Mouse (Mus musculus): ENCODE results near the gene Efna3.

Gene Efna3

DNA sequence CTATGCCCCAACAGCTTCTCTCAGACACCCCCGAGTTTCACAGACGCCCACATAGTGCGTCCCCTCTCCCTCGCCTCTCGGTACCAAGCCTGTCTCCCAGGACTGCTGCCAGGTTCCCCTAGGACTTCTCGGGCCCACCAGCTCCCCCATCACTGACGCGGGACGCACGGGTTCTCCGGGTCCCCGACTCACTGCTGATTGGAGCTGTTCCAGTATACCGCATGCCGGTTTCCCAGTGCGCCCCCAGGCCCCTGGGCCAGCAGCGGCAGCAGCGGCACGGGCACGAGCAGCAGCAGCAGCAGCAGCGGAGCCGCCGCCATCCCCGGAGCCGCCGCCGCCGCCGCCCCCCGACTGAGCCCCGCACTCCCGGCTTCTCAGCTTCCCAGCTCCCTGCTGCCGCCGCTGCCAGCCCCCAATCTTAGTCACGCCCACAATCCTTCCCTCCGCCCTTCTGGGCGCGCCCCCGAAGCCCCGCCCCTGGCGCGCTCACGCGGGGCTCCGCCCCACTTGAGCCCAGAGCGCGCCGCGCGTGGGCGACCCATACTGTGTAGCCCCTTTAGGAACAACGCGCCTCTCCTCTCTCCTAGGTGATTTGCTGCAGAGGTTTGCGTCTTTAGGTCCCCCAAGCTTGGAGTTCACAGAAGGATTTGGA lies at the start of gene Efna3:
TSS of gene Efna3 (minus strand) at position 452 of the 652 bp plus-strand sequence.
- Histone ChIP-seq H3K9me3 (ENCODE audit: low read length) (no peaks in the 10 kb centered on the region), H3K27me3 (ENCODE audit: insufficient read depth, low read length) (peaks cover 65% of the 10 kb centered on the region), H3K4me3 (replicated peaks; ENCODE audit: low read length) (peak within 1 kb of the TSS; percentile 84), H3K36me3 (ENCODE audit: insufficient read depth, low read length) (no peaks in the 10 kb centered on the region), H3K4me1 (replicated peaks; ENCODE audit: low read depth, low read length) (peaks cover 71% of the 10 kb centered on the region)
- TF ChIP-seq NANOG (IDR thresholded peaks at IDR 0.05; ENCODE audit: borderline replicate concordance, low read length) (no peak), CTCF (conservative IDR thresholded peaks at IDR 0.05; ENCODE audit: low read length) (no peak)

DNA sequence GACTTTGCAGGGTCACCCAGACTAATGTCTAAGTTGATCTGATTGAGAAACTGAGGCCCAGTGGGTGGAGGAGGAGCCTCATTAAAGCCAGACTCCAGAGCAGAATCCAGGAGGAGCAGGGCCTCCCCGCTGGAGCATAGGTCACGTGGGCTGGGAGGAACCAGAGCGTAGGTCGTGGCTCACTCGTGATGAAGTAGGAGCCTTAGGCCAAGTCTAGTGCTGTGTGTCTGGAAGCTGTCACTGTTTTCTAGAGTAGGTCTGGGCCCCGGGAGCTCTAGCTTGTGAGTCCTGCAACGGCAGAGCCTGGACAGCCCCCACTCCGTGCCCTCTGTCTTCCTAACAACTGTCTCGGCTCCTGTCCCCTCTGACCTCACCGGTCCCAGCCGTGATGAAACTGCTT lies 44.6 kb upstream of the Efna3 start:
- Histone ChIP-seq H3K9me3 (ENCODE audit: low read length) (no peaks in the 10 kb centered on the region), H3K4me3 (replicated peaks; ENCODE audit: low read length) (no peak overlapping the region), H3K27me3 (ENCODE audit: insufficient read depth, low read length) (peaks cover 59% of the 10 kb centered on the region), H3K36me3 (ENCODE audit: insufficient read depth, low read length) (no peaks in the 10 kb centered on the region), H3K4me1 (replicated peaks; ENCODE audit: low read depth, low read length) (peaks cover 34% of the 10 kb centered on the region)
- TF ChIP-seq CTCF (conservative IDR thresholded peaks at IDR 0.05; ENCODE audit: low read length) (no peak), NANOG (IDR thresholded peaks at IDR 0.05; ENCODE audit: borderline replicate concordance, low read length) (no peak), POU5F1 (IDR thresholded peaks at IDR 0.05; ENCODE audit: borderline replicate concordance, low read length) (no peak)

DNA sequence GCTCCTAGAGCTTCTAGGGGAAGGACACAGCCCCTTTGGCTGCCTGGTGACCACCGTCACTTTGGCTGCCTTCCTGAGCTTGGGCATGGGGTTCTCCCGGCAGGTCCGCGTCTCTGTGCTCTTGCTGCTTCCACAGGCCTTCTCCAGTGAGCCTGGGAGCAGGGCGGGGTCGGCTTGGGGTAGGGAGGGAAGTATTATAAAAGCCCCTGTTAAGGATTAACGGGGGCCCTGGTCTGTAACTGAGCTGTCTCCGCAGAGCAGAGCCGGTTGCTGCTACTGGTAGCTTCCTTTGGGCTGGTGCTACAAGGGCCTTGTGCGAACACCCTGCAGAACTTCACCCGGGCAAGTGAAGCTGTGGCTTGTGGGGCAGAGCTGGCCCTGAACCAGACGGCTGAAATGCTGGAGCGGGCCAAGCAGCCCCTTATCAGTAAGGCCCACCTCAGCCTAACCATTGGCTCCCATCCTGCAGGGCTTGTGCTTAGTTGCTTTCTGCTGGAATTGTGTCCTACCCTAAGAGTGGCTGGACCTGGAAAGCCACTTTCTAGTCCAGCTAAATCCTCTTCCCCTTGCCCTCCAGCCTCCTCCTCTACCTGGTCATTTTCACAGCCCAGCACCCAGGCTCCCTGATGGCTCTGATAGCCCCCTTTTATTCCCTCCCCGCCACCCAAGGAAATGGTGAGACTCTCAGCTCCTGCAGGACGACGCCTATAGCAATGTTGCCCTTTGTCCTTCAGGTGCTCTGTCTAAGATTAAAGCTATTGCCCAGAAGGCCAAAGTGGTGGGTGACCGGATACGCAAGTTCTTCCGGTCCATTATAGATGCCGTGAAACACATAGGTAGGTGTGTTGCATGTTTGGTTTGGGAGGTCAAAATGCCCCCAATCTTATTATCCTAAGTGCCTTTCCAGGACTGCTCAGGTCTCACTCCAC lies 43.0 kb upstream of the Efna3 start:
- H3K27me3 ChIP-seq (ENCODE audit: insufficient read depth, low read length), result peaks cover 66% of the 10 kb centered on the region
- no peak for TF ChIP-seq NANOG (IDR thresholded peaks at IDR 0.05; ENCODE audit: borderline replicate concordance, low read length)
- no peak for TF ChIP-seq CTCF (conservative IDR thresholded peaks at IDR 0.05; ENCODE audit: low read length)
- no peak for TF ChIP-seq POU5F1 (IDR thresholded peaks at IDR 0.05; ENCODE audit: borderline replicate concordance, low read length)
- peak overlapping the region; percentile 60 for H3K4me3 ChIP-seq (replicated peaks; ENCODE audit: low read length)
- H3K4me1 ChIP-seq (replicated peaks; ENCODE audit: low read depth, low read length), result peaks cover 32% of the 10 kb centered on the region
- no peaks in the 10 kb centered on the region for H3K9me3 ChIP-seq (ENCODE audit: low read length)
- no peaks in the 10 kb centered on the region for H3K36me3 ChIP-seq (ENCODE audit: insufficient read depth, low read length)

DNA sequence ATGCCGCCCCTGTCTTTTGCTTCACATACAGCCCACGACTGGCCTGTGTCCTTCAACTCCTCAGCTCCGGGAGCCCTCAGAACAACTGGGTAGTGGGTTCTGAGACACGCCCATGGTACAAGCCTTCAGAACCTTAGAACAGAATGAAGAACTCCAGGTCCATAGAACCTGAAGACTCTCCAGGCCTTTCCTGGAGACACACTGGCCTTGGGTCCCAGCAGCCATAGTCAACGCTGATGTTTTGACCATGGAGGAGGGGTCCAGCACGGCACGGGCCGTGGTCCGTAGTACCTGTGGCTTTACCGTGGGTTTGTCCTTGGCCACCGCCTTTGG lies 42.4 kb upstream of the Efna3 start, which contains the start of gene Dcst1:
TSS of gene Dcst1 (minus strand) at position 101 of the 333 bp plus-strand sequence.
- peaks cover 63% of the 10 kb centered on the region for H3K27me3 ChIP-seq (ENCODE audit: insufficient read depth, low read length)
- TF ChIP-seq CTCF (conservative IDR thresholded peaks at IDR 0.05; ENCODE audit: low read length) (no peak), NANOG (IDR thresholded peaks at IDR 0.05; ENCODE audit: borderline replicate concordance, low read length) (no peak), POU5F1 (IDR thresholded peaks at IDR 0.05; ENCODE audit: borderline replicate concordance, low read length) (no peak)
- H3K36me3 ChIP-seq (ENCODE audit: insufficient read depth, low read length), result no peaks in the 10 kb centered on the region
- H3K4me3 ChIP-seq (replicated peaks; ENCODE audit: low read length), result peak within 1 kb of the TSS; percentile 60
- H3K9me3 ChIP-seq (ENCODE audit: low read length), result no peaks in the 10 kb centered on the region
- H3K4me1 ChIP-seq (replicated peaks; ENCODE audit: low read depth, low read length), result peaks cover 27% of the 10 kb centered on the region

DNA sequence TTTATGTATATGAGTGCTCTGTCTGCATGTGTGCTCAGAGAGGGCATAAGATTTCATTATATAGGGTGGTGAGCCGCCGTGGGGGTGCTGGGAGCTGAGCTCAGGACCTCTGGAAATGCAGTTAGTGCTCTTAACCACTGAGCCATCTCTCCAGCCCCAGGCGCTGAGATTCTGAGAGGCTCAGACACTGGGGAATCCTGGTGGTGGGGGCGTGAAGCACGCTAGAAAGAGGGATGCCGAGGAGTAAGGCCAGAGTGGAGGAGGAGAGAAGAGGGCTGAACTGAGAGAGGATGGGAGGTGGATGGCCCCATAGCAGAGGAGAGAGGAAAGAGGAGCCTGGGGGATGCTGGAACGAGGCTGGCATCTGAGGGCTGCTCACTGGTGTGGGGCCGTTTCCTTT lies 41.9 kb upstream of the Efna3 start:
- Histone ChIP-seq H3K9me3 (ENCODE audit: low read length) (no peaks in the 10 kb centered on the region), H3K27me3 (ENCODE audit: insufficient read depth, low read length) (peaks cover 63% of the 10 kb centered on the region), H3K4me1 (replicated peaks; ENCODE audit: low read depth, low read length) (peaks cover 31% of the 10 kb centered on the region), H3K4me3 (replicated peaks; ENCODE audit: low read length) (peak overlapping the region; percentile 60; the same call in 1 of the 2 replicates), H3K36me3 (ENCODE audit: insufficient read depth, low read length) (no peaks in the 10 kb centered on the region)
- TF ChIP-seq POU5F1 (IDR thresholded peaks at IDR 0.05; ENCODE audit: borderline replicate concordance, low read length) (no peak), CTCF (conservative IDR thresholded peaks at IDR 0.05; ENCODE audit: low read length) (no peak), NANOG (IDR thresholded peaks at IDR 0.05; ENCODE audit: borderline replicate concordance, low read length) (no peak)

DNA sequence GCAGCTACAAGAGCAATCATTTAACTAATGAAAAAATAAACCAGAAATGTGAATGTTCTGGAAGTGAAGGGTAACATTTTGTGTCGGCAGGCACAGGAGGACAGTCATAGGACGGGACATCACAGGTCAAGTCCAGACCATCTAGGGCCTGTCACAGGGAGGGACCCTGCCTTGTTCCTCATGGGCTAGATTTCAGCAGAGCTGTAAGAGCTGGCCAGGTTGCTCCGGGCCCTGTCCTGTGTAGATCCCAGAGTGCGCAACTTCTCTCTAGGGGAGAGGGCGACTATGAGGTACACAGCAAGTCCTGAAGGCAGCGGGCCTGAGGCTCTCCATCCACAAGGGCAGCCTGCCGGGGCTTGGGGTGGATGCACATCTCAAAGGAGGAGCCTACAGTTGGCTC lies 38.9 kb upstream of the Efna3 start, which contains the start of gene Dcst2:
TSS of gene Dcst2 (plus strand) at position 301 of the 400 bp plus-strand sequence.
- H3K4me3 ChIP-seq (replicated peaks; ENCODE audit: low read length), result no peak within 1 kb of the TSS
- H3K36me3 ChIP-seq (ENCODE audit: insufficient read depth, low read length), result no peaks in the 10 kb centered on the region
- no peaks in the 10 kb centered on the region for H3K9me3 ChIP-seq (ENCODE audit: low read length)
- no peak for TF ChIP-seq NANOG (IDR thresholded peaks at IDR 0.05; ENCODE audit: borderline replicate concordance, low read length)
- no peak for TF ChIP-seq CTCF (conservative IDR thresholded peaks at IDR 0.05; ENCODE audit: low read length)
- TF ChIP-seq POU5F1 (IDR thresholded peaks at IDR 0.05; ENCODE audit: borderline replicate concordance, low read length), result no peak
- H3K4me1 ChIP-seq (replicated peaks; ENCODE audit: low read depth, low read length), result peaks cover 26% of the 10 kb centered on the region
- H3K27me3 ChIP-seq (ENCODE audit: insufficient read depth, low read length), result peaks cover 66% of the 10 kb centered on the region

DNA sequence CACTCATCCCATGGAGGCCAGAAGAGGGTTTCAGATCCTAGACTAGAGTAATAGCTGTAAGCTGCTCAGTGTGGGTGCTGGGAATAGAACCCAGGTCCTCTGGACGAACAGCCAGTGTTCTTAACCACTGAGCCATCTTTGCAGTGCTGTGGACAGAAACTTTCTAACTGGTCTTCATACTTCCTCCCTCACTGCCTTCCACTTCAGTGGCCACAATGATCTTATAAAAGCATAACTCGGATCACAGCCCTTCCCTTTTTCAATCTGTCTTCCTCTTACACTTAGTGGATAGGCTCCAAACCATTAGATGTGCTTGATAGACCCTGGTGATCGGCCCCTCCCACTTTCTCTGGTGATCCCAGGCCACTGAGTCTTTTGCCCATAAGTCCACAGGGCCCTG lies 37.5 kb upstream of the Efna3 start:
- Histone ChIP-seq H3K9me3 (ENCODE audit: low read length) (no peaks in the 10 kb centered on the region), H3K4me1 (replicated peaks; ENCODE audit: low read depth, low read length) (peaks cover 28% of the 10 kb centered on the region), H3K4me3 (replicated peaks; ENCODE audit: low read length) (no peak overlapping the region), H3K36me3 (ENCODE audit: insufficient read depth, low read length) (no peaks in the 10 kb centered on the region), H3K27me3 (ENCODE audit: insufficient read depth, low read length) (peaks cover 66% of the 10 kb centered on the region)
- no peak for TF ChIP-seq CTCF (conservative IDR thresholded peaks at IDR 0.05; ENCODE audit: low read length)
- no peak for TF ChIP-seq POU5F1 (IDR thresholded peaks at IDR 0.05; ENCODE audit: borderline replicate concordance, low read length)
- no peak for TF ChIP-seq NANOG (IDR thresholded peaks at IDR 0.05; ENCODE audit: borderline replicate concordance, low read length)

DNA sequence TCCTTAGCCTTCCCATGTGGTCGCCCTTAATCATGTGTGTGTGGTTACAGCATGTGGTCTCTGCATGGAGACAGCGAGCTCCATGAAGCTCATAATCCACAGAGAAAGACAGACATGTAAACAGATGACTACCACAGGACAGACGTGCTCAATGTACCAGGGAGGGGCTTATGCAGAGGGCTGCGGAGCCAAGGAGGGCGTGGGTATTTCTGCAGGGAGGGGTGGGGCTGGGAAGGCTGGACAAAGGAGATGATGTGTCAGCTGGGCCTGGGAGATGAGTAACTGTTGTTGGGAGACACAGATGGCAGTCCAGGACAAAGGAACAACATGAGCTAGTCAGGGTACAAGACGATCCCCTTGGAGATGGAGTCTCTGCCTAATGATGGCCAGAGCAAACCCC lies 36.9 kb upstream of the Efna3 start:
- H3K4me3 ChIP-seq (replicated peaks; ENCODE audit: low read length), result no peak overlapping the region
- no peaks in the 10 kb centered on the region for H3K9me3 ChIP-seq (ENCODE audit: low read length)
- peaks cover 26% of the 10 kb centered on the region for H3K4me1 ChIP-seq (replicated peaks; ENCODE audit: low read depth, low read length)
- peaks cover 61% of the 10 kb centered on the region for H3K27me3 ChIP-seq (ENCODE audit: insufficient read depth, low read length)
- H3K36me3 ChIP-seq (ENCODE audit: insufficient read depth, low read length), result no peaks in the 10 kb centered on the region
- no peak for TF ChIP-seq POU5F1 (IDR thresholded peaks at IDR 0.05; ENCODE audit: borderline replicate concordance, low read length)
- TF ChIP-seq NANOG (IDR thresholded peaks at IDR 0.05; ENCODE audit: borderline replicate concordance, low read length), result no peak
- TF ChIP-seq CTCF (conservative IDR thresholded peaks at IDR 0.05; ENCODE audit: low read length), result no peak
